Mouse (Mus musculus): ENCODE results near the gene Sumo2. TPM values are rescaled to one million over a fixed set of nuclear protein-coding genes. Genes with fewer than 3 reads are reported as not detected.
"Not testable (repeated sequence)": the region's sequence is repeated elsewhere in the genome, so short reads cannot be mapped to it uniquely, and the experiment has no call there.

Sumo2 gene
- polyA plus RNA-seq, 1 experiment from 2014 or later, result 532 TPM

- WGBS (ENCODE audit: insufficient replicate concordance), result 42% methylated on average over 2 of the region's 2 CpGs
- Histone ChIP-seq H3K27ac (peak overlapping the region; percentile 94), H3K9me3 (replicated peaks) (no peaks in the 10 kb centered on the region), H3K27me3 (no peaks in the 10 kb centered on the region), H3K9ac (peak overlapping the region; percentile 64), H3K4me1 (replicated peaks) (peaks cover 89% of the 10 kb centered on the region), H3K4me3 (replicated peaks) (no peak overlapping the region), H3K36me3 (peaks cover 24% of the 10 kb centered on the region), H3K4me2 (peak overlapping the region; percentile 61)
- DNase-seq (no peak), ATAC-seq (ENCODE audit: low read depth) (no peak)
Observed at GRCm38 (mm10) chr11:115508061-115508460, 28.0 kb downstream of the Sumo2 start.

DNA sequence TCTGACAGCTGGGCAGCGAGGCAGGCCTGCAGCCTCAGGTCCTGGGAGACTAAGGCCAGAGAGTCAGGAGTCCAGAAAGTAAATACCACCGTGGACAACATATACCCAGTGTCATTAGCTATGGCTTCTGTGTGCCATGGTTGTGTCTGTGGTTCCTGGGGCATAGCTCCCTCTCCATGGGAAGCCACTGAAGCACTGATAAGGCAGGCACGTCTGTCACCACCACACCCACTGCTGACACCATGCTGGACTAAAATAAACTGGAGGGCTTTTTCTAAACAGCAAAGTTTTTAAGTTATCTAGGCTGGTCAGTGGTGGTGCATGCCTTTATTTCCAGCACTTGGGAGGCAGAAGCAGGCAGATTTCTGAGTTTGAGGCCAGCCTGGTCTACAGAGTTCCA lies 29.5 kb downstream of the Sumo2 start:
- H3K4me1 ChIP-seq (replicated peaks), result peaks cover 74% of the 10 kb centered on the region
- no peaks in the 10 kb centered on the region for H3K27me3 ChIP-seq
- H3K4me2 ChIP-seq, result peak overlapping the region; percentile 61
- 16% methylated on average over 3 of the region's 3 CpGs for WGBS (ENCODE audit: insufficient replicate concordance)
- peak overlapping the region; percentile 20 for H3K4me3 ChIP-seq (replicated peaks)
- H3K9me3 ChIP-seq (replicated peaks), result no peaks in the 10 kb centered on the region
- H3K27ac ChIP-seq, result peak overlapping the region; percentile 94
- DNase-seq, result peak; percentile 52
- ATAC-seq (ENCODE audit: low read depth), result peak; percentile 80
- peaks cover 38% of the 10 kb centered on the region for H3K36me3 ChIP-seq
- H3K9ac ChIP-seq, result peak overlapping the region; percentile 64

- DNase-seq (no peak), ATAC-seq (ENCODE audit: low read depth) (no peak)
- Histone ChIP-seq H3K4me3 (replicated peaks) (no peak overlapping the region), H3K9me3 (replicated peaks) (no peaks in the 10 kb centered on the region), H3K4me1 (replicated peaks) (peaks cover 35% of the 10 kb centered on the region), H3K36me3 (peaks cover 74% of the 10 kb centered on the region), H3K27ac (no peak overlapping the region), H3K9ac (no peak overlapping the region), H3K27me3 (no peaks in the 10 kb centered on the region), H3K4me2 (no peak overlapping the region)
- WGBS (ENCODE audit: insufficient replicate concordance), result 87% methylated on average over 6 of the region's 6 CpGs
Observed at GRCm38 (mm10) chr11:115502636-115503035, 33.4 kb downstream of the Sumo2 start.

DNA sequence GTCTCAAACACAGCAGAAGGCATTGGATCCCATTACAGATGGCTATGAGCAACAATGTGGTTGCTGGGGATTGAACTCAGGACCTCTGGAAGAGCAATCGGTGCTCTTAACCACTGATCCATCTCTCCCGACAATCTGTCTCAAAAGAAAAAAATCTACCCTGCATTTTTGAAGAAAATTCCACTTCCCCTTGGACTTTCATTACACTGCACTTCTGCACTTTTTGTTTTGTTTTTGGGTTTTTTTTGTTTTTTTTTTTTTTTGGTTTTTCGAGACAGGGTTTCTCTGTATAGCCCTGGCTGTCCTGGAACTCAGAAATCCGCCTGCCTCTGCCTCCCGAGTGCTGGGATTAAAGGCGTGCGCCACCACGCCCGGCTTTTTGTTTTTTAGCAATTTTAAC lies 39.5 kb downstream of the Sumo2 start:
- peaks cover 18% of the 10 kb centered on the region for H3K4me1 ChIP-seq (replicated peaks)
- not testable (repeated sequence) for DNase-seq; H3K27ac ChIP-seq; H3K4me2 ChIP-seq; H3K4me3 ChIP-seq (replicated peaks); H3K9ac ChIP-seq; H3K9me3 ChIP-seq (replicated peaks); H3K27me3 ChIP-seq; ATAC-seq (ENCODE audit: low read depth)
- peaks cover 49% of the 10 kb centered on the region for H3K36me3 ChIP-seq
- 79% methylated on average over 9 of the region's 9 CpGs for WGBS (ENCODE audit: insufficient replicate concordance)

GRCm38 (mm10) chr11:115492387-115492786 lies 43.7 kb downstream of the Sumo2 start:
- no peak for DNase-seq
- ATAC-seq (ENCODE audit: low read depth), result no peak
- H3K27me3 ChIP-seq, result no peaks in the 10 kb centered on the region
- H3K4me1 ChIP-seq (replicated peaks), result peaks cover 31% of the 10 kb centered on the region
- H3K4me2 ChIP-seq, result peak overlapping the region; percentile 89
- peak overlapping the region; percentile 88 for H3K27ac ChIP-seq
- H3K36me3 ChIP-seq, result peaks cover 24% of the 10 kb centered on the region
- H3K9me3 ChIP-seq (replicated peaks), result no peaks in the 10 kb centered on the region
- peak overlapping the region; percentile 84 for H3K9ac ChIP-seq
- 22% methylated on average over 6 of the region's 6 CpGs for WGBS (ENCODE audit: insufficient replicate concordance)
- peak overlapping the region; percentile 81 for H3K4me3 ChIP-seq (replicated peaks)

DNA sequence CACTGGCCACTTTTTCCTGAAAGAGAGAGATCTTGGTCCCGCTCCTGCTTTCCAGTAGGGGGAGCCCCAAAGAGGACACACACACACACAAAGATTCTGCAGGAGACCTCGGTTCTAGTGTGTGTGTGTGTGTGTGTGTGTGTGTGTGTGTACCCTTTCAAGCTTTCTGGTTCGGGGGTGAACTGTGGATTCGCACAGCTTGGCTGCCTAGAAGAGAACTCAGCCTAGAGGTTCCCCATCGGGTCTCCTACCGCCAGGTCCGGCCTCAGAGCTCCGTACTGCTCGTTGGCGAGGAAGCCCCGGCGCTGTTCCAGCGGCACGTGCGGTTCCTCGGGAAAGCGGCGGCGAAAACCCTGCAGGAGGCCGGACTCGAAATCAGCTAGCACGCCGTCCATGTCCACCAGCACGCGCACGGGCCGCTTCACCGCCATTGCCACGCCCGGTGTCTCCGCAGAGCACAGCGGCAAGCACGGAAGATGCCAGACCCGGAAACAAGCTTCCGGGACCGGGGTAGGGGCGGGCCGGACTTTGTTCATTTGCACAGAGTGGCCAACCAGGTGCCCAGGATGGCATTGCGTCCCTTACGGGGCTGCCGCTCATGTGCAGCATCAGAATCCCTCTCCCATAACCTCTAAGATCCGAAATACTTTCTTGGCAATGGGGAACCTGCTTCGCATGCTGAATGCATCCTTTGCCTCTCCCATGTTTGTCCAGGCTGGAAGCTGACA lies 44.6 kb downstream of the Sumo2 start, which contains the start of gene Nt5c:
Gene Nt5c, minus strand, starts transcription at position 507 of the 728 bp plus-strand sequence.
- under 1% methylated on average over 43 of the region's 43 CpGs for WGBS (ENCODE audit: insufficient replicate concordance)
- ATAC-seq (ENCODE audit: low read depth) (peak; percentile 94), DNase-seq (peak; percentile 77)
- peak within 1 kb of the TSS; percentile 81 for H3K4me3 ChIP-seq (replicated peaks)
- H3K4me2 ChIP-seq, result peak within 1 kb of the TSS; percentile 89
- peaks cover 31% of the 10 kb centered on the region for H3K4me1 ChIP-seq (replicated peaks)
- H3K9ac ChIP-seq, result peak within 1 kb of the TSS; percentile 84
- H3K36me3 ChIP-seq, result peaks cover 17% of the 10 kb centered on the region; the same call in 1 of the 2 replicates
- peak within 1 kb of the TSS; percentile 88 for H3K27ac ChIP-seq
- no peaks in the 10 kb centered on the region for H3K27me3 ChIP-seq
- H3K9me3 ChIP-seq (replicated peaks), result no peaks in the 10 kb centered on the region

- Histone ChIP-seq H3K9ac (peak overlapping the region; percentile 84), H3K9me3 (replicated peaks) (no peaks in the 10 kb centered on the region), H3K27me3 (no peaks in the 10 kb centered on the region), H3K27ac (peak overlapping the region; percentile 88), H3K4me1 (replicated peaks) (peaks cover 31% of the 10 kb centered on the region), H3K4me3 (replicated peaks) (peak overlapping the region; percentile 81), H3K4me2 (peak overlapping the region; percentile 89), H3K36me3 (peaks cover 15% of the 10 kb centered on the region; the same call in 1 of the 2 replicates)
- ATAC-seq (ENCODE audit: low read depth), result peak; percentile 39
- WGBS (ENCODE audit: insufficient replicate concordance), result 24% methylated on average over 25 of the region's 25 CpGs
- DNase-seq, result no peak
Observed at GRCm38 (mm10) chr11:115490441-115491355, 45.4 kb downstream of the Sumo2 start.

DNA sequence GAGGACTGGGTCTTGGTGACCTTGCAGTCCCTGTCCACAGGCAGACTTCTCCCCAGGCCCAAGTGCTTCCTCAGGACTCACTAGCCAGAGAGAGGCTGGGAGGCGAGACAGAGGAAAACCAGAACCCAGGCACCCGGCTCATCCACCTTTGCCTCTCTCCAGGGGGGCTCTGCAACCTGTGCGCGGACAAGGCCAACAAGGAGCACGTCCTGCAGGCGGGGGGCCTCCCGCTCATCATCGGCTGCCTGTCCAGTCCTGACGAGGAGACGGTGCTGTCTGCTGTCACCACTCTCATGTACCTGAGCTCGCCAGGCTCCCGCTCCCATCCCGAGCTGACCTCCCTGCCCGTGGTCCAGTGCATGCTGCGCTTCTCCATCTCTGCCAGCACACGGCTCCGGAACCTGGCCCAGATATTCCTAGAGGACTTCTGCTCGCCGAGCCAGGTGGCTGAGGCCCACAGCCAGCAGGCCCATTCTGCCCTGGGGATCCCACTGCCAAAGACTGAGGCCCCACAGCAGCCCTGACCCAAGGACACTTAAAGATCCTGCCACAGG lies 47.4 kb downstream of the Sumo2 start:
- Histone ChIP-seq H3K4me2 (no peak overlapping the region), H3K9me3 (replicated peaks) (no peaks in the 10 kb centered on the region), H3K36me3 (peaks cover 15% of the 10 kb centered on the region; the same call in 1 of the 2 replicates), H3K4me3 (replicated peaks) (no peak overlapping the region), H3K27me3 (no peaks in the 10 kb centered on the region), H3K4me1 (replicated peaks) (peaks cover 27% of the 10 kb centered on the region), H3K27ac (no peak overlapping the region), H3K9ac (no peak overlapping the region)
- ATAC-seq (ENCODE audit: low read depth), result no peak
- DNase-seq, result no peak
- WGBS (ENCODE audit: insufficient replicate concordance), result 85% methylated on average over 19 of the region's 19 CpGs

- Histone ChIP-seq H3K4me1 (replicated peaks) (peaks cover 4% of the 10 kb centered on the region), H3K36me3 (peaks cover 14% of the 10 kb centered on the region; the same call in 1 of the 2 replicates), H3K9me3 (replicated peaks) (no peaks in the 10 kb centered on the region), H3K27ac (no peak overlapping the region), H3K4me3 (replicated peaks) (no peak overlapping the region), H3K4me2 (no peak overlapping the region), H3K27me3 (no peaks in the 10 kb centered on the region), H3K9ac (no peak overlapping the region)
- DNase-seq, result no peak
- WGBS (ENCODE audit: insufficient replicate concordance), result 83% methylated on average over 12 of the region's 12 CpGs
- no peak for ATAC-seq (ENCODE audit: low read depth)
Observed at GRCm38 (mm10) chr11:115485155-115485554, 50.9 kb downstream of the Sumo2 start.

GRCm38 (mm10) chr11:115483726-115484125 lies 52.4 kb downstream of the Sumo2 start:
- Histone ChIP-seq H3K4me2 (no peak overlapping the region), H3K9me3 (replicated peaks) (no peaks in the 10 kb centered on the region), H3K4me3 (replicated peaks) (no peak overlapping the region), H3K36me3 (0 out of 2 replicates have a peak, but pooled peaks cover under 1% of the 10 kb centered on the region), H3K9ac (no peak overlapping the region), H3K4me1 (replicated peaks) (no peaks in the 10 kb centered on the region), H3K27me3 (no peaks in the 10 kb centered on the region), H3K27ac (no peak overlapping the region)
- DNase-seq, result peak; percentile 66
- no peak for ATAC-seq (ENCODE audit: low read depth)
- WGBS (ENCODE audit: insufficient replicate concordance), result 19% methylated on average over 6 of the region's 6 CpGs

DNA sequence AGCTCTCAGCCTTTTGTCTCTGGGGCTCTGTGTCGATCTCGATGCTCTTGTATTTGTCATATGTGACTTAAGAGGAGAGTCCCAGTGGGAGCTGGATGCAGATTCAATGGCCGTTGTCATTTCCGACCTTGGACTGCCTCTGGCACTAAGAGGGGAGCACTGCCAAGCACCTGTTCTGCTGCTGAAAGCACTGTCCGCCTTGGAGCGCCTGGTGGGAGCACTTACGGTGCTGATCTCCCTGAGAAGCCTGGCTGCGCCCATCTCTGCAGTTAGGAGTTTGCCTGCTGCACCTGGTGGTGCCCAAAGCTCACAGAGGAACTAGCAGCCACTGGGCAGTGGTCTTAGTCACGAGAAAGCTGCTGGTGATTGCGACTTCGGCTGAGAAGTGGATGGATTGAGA lies 52.8 kb downstream of the Sumo2 start:
- no peak overlapping the region for H3K4me3 ChIP-seq (replicated peaks)
- no peaks in the 10 kb centered on the region for H3K9me3 ChIP-seq (replicated peaks)
- no peak overlapping the region for H3K4me2 ChIP-seq
- DNase-seq (no peak), ATAC-seq (ENCODE audit: low read depth) (no peak)
- H3K4me1 ChIP-seq (replicated peaks), result no peaks in the 10 kb centered on the region
- no peaks in the 10 kb centered on the region for H3K27me3 ChIP-seq
- H3K27ac ChIP-seq, result no peak overlapping the region
- no peak overlapping the region for H3K9ac ChIP-seq
- 70% methylated on average over 11 of the region's 11 CpGs for WGBS (ENCODE audit: insufficient replicate concordance)
- H3K36me3 ChIP-seq, result no peaks in the 10 kb centered on the region
